Mouse (Mus musculus) thymus, adult 2 months (tissue): ENCODE results near the gene Asb1.

Experiments used
- CTCF ChIP-seq: fragments of 200-500 bp; IDR thresholded peaks from 2 replicates; pipeline ENCODE4 v1.5.1; 2012; ENCODE audit warnings: mild to moderate bottlenecking, control low read depth, low read length, moderate library complexity, borderline replicate concordance; ENCODE audit not compliant: control insufficient read depth, poor library complexity, insufficient read depth; ENCODE audit errors: extremely low read depth
- POLR2A ChIP-seq: fragments of 200-500 bp; IDR thresholded peaks from 2 replicates; pipeline ENCODE4 v1.6.1; 2012; ENCODE audit warnings: mild to moderate bottlenecking, low read length, control low read depth, moderate library complexity; ENCODE audit not compliant: control insufficient read depth, poor library complexity, insufficient read depth; ENCODE audit errors: extremely low read depth

DNA sequence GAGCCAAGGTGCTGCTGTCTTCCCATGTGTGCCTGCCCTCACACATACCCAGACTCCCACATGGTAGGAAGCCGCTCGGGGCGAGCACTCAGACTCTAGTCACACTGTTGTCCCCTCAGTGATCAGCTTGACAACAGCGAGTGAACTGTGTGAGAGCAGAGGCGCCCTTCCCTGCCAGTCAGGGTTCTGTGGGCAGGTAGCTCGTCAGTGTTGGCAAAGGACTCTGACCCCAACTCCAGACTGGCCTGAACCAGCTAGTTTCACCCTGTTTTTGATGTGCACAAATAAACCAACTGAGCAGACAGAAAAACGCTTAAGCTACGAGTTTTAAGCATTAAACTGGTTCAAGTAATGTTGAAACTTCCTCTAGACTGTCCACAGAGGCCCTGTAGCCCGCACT is 10.2 kb upstream of the Asb1 start:
- TF ChIP-seq CTCF: no peak
- TF ChIP-seq POLR2A: no peak
